Mouse (Mus musculus) heart, postnatal 0 days (tissue): ENCODE results near the gene Cacng4.

Experiments used
- CTCF ChIP-seq: IDR thresholded peaks from 2 replicates; pipeline ENCODE4 v1.5.1; 2016; ENCODE audit warnings: antibody characterized with exemption, control low read depth, low read depth
- EP300 ChIP-seq: IDR thresholded peaks from 2 replicates; pipeline ENCODE4 v1.6.1; 2016; ENCODE audit warnings: antibody characterized with exemption, low read depth

DNA sequence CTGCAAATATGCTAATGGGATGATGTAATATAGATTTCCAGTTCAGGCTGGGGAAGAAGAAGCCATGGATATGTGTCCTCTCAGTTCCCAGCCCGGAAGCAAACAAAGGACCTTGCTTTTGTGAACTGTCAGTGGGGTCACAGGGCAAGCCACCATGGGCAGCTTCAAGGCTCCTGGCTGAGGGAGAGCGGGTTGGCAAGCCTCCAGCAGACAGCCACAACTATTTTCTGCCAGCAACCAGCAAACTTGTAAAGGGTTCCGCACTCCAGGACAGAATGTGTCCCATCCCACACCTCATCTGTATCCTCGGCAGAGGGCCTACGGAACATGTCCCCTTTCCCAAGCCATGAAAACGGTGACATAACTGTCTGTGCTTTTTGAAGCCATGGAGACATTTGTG is 22.4 kb downstream of the Cacng4 start:
- TF ChIP-seq CTCF = no peak
- TF ChIP-seq EP300 = no peak
